Mouse (Mus musculus): ENCODE data around the gene Exog.

Gene Exog

DNA sequence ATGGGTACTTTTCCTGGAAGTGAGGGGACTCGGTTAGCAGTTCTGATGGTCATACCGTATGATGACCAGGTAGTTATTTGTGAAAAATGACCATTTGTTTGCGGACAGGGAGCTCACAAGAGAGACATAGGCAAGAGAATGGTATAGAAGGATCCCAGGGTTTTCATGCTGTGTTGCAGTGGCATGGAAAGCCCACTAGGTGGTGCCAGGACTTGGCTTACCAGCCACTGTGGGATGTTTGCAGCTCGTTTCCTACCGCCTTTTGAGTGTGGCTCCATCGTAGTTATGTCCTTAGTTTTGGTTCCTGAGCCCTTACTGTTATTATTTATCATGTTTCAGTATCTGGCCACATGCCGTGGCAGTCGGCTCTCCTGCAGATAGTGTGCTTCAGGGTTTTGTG lies 15.7 kb downstream of the Exog start:
- DNase-seq = peak; percentile 81 to 85

DNA sequence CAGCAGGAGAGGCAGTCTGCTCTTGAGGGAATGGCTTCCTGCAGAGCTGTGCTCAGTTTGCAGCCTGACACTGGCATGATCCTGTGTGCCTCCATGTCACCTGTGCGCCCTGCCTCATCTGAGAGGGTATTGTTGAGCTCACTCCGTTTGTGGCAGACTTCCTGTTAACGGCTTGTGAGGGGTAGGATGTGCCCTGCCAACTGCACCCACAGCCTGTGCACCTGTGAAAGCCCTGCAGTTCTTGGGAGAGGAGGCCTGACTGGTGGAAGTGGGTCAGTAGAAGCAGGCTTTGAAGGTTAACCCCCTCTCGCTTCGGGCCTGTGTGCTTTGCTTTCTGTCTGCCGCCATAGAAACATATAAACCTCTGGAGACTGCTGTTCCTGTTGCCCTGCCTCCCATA lies 20.3 kb downstream of the Exog start:
- no peak for DNase-seq

DNA sequence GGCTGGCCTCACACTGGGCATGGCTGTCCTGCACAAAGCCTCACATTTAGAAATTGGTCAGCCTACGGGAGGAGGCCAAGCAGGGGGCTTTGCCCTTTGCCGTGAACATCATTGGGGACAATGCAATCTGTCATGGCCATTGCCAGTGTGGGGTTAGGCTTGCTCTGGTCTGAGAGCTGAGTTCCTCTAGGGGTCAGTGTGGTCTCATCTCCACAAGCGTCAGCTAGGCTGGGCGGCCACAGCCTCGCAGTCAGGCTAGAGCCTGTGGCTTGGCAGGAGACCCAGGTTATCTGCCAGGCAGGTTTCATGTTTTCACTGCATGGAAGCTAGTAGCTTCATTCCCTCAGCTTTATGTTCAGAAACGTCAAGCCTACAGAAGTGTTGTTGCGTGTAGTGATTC lies 20.9 kb downstream of the Exog start:
- peak; percentile 61 to 74 for DNase-seq

DNA sequence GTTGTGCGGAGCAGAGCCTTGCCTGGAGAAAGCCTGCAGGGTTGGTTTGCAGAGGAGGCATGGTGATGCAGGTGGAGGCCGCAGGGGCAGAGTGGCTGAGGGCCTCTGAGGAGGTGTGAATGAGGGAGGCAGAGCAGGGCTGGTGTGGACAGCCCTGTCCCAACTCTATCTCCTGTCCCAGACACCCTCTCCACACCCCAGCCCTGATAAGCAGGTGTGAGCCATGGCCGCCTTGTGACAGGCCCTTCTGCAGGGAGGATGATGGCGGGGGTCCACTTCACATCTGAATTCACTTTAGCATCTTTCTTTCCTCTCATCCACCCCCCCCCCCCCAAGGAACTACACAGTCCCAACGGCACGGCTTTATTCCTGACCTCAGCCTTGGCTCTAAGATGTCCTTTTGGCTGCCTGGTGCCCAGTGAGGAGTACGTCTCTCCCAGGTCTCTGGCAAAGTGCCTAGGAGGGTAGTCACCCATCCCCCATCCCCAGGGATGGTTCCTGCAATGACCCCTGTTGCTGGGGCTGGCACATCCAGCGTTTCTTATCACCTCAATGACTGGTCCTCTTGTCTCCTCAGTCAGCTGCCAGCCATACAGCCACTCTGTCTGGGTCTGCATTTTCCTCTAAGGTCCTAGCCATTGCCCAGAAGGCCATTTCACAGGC lies 25.1 kb downstream of the Exog start:
- no peak for DNase-seq

DNA sequence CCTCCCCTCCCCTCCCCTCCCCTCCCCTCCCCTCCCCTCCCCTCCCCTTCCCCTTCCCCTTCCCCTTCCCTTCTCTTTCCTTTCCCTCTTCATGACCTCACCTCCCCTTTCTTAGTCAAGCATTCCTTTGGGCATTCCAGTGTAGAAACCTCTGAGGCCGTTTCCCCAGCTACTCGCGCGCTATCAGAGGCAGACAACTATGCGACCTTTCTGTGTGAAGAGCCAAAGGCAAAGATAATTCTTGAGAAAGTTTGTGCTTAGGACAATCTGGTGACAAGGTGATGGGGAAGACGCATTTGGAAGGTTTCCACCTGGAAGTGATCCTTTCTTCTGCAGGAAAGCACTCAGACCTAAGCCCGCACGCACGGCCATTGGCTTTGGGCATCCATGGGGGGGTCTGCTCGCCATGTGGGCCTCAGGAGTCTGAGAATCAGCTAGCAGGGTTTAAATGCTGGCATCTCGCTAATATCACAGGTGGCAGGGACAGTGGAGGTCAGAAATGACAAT lies 27.7 kb downstream of the Exog start:
- no peak for DNase-seq

DNA sequence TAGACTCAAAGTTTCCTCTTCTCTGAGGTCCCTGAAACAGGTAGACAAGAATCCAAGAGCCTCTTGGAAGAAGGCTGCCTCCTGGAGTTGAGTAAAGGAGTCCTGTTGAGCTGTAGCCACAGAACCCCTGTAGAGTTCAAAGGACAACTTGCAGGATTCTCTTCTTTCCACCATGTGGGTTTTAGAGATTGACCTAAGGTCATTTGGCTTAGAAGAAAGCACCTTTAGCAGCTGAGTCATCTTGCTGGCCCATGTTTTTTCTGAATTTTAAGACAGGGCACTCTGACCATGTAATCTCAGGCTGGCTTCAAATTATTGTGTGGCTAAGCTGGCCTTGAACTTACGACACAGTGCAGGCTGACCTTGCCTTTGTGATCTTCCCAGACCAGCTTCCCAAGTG lies 28.3 kb downstream of the Exog start:
- DNase-seq = no peak

DNA sequence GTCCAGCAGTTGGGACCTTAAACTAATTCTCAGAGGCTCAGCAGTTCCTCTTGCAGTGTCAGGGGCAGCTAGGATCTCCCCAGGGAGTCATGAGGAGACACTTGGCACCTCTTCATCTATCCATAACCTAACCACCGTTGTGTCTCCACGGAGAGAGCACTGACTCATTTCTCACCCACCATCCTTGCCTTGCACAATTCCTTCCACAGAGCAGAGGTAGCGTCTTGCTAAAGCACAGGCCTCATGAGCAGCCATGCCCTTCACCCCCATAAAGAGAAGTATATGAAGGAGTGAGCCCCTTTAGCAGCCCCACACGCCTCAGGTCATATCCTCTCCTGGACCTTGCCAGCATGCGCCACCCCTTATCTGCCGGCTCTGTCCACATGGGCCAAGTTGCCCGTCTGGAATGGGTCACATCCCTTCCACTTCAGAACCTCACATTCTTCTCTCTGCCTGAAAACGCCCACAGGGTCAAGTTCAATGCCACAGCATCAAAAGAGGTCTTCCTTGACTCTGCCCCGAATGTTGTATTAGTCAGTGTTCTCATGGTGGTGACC lies 28.9 kb downstream of the Exog start:
- DNase-seq = no peak

DNA sequence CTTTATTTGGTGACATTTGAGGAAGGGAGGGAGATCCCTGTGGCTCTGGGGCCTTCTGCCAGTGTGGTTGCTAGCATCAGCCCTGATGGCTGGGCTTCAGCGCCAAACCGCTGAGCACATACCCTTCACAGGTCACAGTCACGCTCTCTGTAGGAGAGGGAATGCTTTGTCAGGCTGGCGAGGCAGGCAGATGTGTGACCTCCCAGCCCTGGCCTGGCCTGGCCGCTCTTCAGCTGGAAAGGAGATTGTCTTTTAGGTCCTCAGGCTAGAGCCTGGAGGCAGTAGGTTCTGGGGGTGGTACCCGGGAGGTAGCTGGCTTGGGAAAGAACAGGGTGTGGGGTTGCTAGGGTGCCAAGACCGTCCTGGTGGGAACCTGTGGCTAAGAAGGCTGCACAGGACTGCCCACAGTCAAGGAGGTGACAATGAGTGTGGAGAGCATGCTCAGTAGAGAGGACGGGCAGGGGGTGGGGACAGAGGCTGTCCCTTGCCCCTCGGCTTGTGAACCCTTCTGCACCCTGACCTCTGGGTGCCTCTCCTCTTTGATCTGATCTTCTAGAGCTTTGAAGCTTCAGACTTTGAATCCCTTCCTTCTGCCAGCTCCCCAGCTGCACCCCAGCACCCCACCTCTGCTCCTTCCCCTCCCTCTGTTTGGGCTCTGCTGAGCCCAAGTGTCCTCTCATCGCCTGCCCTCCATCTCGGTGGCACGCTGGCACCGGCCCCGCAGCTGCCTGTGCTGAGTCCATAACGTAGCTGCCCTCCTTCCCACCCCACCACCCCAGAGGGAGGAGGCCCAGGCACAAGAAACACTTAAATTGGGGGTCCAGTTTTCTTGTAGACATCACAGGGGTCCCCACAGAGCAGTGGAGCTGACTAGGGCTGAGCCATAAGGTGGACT lies 30.2 kb downstream of the Exog start:
- no peak for DNase-seq

DNA sequence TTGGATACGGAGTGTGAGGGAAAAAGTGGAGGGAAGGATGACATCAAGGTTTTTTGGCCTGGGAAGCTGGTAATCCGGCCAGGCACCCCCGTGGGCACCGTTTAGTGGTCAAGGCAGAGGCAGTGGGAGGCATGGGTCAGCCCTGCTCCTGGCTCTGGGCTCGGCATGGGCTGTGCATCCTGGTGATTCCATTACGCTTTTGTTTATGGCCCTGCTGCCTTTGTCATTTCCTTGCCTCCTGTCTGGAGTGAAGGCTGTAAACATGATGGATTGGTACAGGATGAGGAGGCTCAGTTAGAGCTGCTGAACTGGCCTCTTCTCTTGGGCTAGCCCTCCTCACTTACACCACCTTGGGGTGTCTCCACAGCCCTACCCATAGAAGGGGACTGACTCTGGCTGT lies 33.0 kb downstream of the Exog start:
- peak in 1 of 2 experiments; percentile 41 for DNase-seq

DNA sequence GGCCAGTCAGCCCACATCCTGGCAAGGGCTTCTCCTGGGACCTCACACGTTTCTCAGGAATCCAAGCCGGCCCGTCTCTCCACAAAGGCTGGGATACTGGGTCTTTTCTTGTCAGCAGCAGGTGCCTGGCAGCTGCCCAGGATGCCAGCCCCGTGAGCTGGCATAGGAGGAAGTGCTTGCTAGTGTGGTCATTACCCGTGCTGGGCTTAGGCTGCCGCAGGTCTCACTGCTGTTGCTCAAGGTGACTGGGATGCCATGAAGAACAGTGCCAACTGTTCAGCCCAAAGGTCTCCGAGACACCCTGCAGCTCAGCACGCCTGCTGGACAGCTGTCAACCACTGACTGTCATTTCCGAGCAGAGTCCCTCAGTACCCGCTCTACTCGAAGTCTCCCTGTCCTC lies 33.6 kb downstream of the Exog start:
- DNase-seq = no peak

DNA sequence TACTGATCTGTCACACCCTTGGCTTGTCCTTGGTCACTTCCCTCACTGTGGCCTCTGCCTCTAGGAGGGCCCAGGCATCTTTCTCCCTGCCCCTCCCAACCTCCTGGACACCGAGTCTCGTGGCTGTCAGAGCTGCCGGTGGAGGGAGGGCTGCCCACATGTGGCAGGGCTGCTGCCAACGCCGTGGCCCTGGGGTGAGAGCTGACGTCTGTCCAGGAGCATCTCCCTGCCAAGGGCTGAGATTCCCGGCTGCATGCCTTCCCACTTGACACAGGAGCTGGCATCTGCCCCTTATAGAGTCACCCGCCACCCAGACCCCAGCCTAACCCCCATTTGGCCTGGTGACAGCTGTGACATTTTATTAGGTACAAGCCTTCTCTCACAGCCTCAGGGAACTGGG lies 34.6 kb downstream of the Exog start:
- no peak for DNase-seq

DNA sequence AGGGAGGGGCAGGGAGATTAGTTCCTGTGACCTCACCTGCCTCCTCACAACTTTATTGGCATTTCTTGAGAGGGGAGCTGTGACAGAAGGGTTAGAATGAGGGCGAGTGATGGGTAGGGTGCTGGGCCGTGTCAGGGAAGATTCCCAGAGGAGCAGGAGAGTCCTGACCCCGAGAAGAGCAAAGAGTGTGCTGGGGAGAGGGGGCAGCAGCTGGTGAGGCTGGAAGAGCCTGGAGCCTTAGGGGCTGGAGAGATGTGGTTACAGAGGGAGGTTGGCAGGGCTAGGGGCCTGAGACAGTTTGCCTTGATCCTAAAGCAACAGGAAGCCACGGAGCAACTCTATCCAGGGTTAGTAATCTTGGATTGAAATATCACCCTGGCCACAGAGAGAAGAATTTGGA lies 36.9 kb downstream of the Exog start:
- no peak for DNase-seq

DNA sequence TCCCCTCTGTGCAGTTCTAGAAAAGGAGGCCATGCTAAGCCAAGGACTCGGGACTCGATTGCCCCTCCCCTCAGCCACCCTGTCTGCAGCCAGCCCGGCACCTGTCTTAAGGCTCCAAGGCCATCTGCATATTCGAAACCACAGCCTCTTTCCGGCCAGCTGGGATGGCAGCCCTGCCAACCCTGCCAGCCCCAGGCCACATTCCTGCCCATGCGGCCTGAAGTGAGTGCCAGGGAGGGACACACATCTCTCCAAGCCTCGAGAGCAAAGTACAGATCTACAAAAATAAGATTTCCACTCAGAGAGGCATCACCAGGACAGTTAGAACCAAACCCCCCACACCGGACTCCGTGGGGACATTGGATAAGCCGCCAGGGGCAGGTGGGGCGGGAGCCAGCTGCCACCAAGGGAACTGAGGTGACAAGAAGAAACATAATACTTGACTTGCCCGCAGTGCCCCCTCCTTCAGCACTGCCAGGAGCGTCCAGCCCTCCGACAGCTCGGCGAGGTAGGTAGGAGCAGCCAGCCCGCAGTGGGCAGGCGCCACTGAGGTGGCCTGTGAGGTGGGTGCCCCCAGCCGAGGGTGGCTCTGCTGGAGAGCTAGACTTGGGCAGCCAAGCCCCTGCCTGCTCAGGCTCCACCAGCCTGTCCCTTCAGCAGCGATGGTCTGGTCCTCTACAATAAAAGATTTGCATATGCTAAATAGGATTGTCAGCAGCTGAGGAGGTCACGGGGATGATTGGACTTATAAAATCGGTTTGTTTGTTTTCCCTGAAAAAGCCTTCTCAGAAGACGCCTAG lies 39.0 kb downstream of the Exog start:
- peak in 1 of 2 experiments; percentile 47 for DNase-seq

DNA sequence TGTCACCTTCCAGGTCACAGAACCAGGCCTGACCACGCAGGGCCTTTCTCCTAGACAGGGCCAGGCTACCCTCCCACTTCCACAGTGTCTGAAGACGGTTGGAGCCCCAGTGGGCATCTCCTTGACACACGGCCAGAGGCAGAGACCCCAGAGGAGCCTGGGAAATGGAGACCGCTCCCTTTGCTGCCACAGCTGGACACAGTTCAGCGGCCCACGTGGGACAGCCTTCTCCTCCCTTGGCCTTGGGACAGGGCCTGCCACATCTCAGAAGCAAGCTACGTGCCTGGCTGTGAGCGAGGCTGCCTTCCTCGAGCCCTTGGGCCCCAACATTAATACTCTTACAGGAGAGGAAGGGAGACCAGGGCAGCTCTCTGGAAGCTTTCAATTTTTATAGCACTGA lies 39.7 kb downstream of the Exog start:
- no peak for DNase-seq

DNA sequence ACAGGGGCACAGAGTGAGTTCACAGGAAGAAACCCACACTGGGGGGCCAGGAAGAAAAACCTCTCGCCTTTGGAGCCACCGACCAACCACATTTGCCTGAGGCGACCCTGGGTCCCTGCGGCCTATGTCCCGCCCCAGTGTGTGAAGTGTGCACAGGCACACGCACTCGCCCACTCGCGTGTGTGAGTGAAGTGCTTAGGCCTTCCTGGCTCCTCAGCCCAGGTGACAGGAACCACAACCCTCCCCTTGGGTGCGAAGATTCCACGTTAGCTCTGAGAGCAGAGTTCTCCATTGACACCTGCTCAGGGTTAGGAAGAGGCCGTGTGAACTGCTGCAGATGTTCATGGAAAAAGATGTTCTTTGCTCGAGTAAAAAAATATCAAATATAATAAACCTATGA lies 40.1 kb downstream of the Exog start:
- DNase-seq = no peak

DNA sequence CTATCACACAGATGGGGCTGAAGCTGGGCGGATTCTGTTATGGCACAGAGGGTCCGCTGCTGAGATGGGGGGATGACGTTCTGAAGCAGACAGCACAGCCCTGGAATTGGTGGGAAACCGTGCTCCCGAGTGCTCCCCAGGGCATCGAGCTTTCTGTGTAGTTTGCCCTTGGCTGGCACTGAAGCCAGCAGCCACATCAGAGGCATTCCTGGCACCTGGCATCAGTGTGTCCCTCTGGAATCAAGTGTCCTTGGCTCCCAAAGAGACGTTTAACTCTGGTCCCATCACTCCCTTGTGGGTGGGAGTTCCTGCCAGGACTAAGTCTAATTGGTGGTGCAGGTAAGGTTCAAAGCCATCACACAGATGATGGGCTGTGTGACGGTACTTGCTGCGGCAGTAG lies 51.6 kb downstream of the Exog start:
- no peak for DNase-seq

DNA sequence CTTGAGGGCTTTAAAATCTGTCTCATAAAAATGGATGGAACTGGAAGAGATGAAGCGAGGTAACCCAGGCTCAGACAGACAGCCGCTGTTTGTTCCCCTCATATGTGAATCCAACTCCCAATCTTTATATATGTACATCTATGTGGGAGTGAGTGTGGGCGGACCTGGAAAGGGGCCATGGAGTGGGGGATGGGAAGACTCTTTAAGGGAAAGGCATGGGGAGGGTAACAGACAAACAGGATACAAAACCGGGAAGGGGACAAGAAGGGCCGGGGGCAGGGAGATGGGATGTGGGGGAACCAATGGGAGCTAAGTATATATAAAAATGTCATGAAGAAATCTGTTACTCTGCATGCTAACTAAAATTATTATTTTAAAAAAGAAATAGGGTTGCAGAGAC lies 52.2 kb downstream of the Exog start:
- DNase-seq = peak; percentile 77 to 79

DNA sequence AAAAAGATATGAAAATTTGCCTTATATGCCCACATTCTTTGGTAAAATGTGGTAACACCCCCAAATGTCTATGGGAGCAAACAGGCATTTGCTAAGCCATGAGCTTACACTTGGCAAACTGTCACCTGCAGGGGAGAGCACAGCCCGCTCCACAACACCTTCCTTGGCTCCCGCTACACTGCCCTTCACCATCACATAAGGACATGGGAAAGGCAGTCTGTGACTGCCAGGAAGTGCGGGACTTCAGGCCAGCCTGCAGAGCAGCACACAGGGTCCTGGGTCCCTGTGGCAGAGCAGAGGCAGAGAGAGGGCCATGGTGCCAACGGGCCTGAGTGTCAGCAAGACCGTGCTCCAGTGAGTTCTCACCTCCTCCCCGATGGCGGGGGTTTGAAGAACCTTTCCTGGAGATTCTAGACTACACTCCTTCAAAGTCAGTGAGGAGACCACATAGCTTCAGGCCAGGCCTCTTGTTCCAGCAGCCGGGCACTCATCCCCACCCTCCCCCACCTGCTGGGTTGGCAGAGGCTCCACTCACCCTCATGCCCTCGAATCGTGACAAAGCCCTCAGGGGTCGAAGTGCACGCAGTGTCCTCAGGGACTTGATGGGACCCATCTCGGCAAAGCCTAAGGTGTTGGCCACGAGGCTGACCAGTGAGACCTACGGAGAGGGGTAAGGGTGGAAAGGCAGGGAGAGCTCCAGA lies 53.0 kb downstream of the Exog start:
- DNase-seq = no peak

DNA sequence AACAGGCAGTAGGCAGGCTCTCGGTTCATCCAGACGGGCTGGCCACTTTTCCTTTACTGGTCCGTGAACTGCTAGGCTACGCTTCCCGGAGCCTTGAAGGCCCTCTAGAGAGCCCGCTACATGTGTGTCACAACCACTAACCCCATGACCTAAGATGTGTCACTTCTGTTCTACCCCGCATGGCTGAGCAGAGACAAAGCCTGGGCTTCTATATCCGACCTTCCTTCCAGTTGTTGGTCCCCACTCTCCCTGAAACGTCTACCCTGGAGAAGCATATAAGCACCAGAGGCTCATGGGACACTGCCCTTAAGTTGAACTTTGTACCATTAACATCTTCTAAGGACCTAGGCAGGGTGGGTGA lies 53.5 kb downstream of the Exog start:
- no peak for DNase-seq

DNA sequence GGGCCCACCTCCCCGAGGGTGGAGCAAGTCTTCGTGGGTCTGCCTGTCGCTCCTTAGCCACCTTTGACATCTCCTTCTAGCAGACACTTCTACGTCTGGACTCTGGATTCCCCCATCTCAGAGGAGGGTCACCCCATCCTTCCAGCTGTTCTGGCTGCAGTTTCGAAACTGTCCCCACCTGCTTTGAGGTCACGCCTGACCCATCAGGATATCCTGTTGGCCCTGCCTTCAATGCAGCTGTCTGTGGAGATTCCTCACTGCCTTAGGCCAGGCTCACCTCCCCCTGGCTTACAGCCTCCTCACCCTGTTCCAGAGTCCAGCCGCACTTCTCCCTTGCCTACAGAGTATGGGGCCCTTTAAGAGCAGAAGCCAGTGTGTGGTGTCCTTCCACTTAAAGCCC lies 54.1 kb downstream of the Exog start:
- DNase-seq = no peak

DNA sequence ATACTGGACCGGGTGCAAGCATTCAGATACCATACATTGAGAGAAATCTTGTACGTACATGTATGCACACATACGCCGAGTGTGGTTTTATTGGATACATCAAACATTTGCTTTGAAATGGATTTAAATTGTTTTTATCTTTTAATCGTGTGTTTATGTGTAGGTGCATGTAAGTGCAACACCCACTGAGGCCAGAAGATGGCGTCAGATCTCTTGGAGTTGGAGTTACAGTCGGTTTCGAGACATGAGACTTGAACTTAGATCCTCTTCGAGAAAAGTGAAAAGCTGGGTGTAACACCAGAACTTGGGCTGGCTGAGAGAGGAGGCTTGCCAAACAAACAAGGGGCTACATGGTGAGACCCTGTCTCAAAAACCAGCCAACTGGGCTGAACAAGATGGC lies 58.9 kb downstream of the Exog start:
- no peak for DNase-seq

DNA sequence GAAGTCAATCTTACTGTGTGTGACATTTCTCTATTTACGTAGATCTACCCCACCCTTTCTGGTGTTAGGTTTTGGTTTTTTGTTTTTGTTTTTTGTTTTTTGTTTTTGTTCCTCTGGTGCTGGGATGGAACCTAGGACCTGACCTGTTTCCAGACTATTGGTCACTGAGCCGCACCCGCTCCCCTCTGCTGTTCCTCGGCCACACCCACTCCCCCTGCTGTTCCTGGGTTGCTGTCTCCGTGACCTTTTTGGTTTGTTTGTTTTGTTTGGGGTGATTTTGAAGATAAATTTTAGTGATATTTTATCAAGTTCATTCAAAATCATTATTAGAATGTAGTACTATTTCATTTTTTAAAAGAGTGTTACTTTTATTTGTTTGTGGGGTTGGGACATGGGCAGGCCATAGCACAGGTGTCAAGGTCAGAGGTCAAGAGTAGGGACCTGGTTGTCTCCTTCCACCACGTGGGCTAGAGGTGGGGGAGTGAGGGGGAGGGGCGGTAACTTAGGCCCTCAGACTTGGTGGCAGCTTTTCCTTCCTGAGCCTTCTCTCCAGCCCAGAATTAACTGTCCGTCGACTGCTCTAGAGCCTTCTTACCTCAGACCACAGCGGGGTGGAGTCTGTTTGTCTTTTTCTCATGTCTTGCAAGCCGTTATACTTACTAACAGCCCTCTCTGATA lies 60.4 kb downstream of the Exog start:
- no peak for DNase-seq

All from kidney, postnatal 4 days (tissue).